Mouse (Mus musculus) cerebellum, postnatal 10 days (tissue): ENCODE results near the gene Olfr170.
"Not testable (repeated sequence)": the region's sequence is repeated elsewhere in the genome, so short reads cannot be mapped to it uniquely, and the experiment has no call there.

Source experiments
- DNase-seq, 2 experiments: peaks; one replicate each; pipeline ENCODE4 v3.0.0; 2021; ENCODE audit warnings: mixed read lengths in 2 of 2

Gene Olfr170

DNA sequence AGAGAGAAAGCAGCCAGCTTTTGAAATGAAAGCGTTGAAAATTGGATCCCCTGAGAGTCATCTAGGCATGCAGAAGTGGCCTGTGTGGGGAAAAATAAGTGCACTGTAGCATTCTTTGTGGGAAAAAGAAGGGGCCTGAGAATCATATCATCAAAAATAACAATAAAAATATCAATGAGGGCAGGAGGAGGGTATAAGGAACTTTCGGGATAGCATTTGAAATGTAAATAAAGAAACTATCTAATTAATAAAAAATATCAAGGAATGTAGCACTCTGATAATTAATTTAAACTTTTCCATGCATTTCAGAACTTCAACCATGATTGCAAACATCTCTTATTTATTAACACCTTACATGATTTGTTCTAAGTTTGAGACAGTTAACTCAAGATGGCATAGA lies at the start of gene Olfr170:
Gene Olfr170 (minus strand): TSS at position 101 of the 400 bp plus-strand sequence.
- DNase-seq = not testable (repeated sequence)

DNA sequence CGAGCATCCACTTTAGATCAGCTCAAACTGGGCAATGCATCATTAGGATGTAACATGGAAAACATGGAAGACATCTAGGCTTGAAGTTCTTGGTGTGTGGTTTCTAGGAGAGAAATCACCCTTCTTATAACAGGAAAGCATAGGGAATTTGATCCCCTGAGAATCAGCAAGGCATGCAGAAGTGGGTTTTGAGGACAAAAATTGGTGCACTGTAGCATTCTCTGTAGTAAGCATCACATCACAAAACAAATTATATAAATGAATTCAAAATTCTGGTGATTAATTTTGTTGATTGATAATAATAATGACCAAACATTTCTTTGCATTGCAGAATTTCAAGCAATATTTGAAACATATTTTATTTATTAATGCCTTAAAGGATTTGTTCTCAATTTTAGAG lies 18.1 kb upstream of the Olfr170 start, which contains the start of gene Olfr171:
Gene Olfr171 (minus strand): TSS at position 101 of the 400 bp plus-strand sequence.
- DNase-seq = no peak

GRCm38 (mm10) chr16:19603166-19603565 lies 8.5 kb downstream of the Olfr170 start:
- no peak for DNase-seq

DNA sequence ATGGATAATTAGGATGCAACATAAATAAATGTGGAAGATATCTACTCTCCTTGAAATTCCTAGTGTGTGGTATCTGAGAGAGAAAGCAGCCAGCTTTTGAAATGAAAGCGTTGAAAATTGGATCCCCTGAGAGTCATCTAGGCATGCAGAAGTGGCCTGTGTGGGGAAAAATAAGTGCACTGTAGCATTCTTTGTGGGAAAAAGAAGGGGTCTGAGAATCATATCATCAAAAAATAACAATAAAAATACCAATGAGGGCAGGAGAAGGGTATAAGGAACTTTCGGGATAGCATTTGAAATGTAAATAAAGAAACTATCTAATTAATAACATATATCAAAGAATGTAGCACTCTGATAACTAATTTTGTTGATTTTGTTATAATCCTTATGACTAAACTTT lies 40.0 kb downstream of the Olfr170 start, which contains the start of gene Olfr169:
Gene Olfr169 (minus strand): TSS at position 101 of the 400 bp plus-strand sequence.
- not testable (repeated sequence) for DNase-seq
